Mouse (Mus musculus) CD8-positive naive resting alpha-beta T cell, adult 57 days (primary cell): Measurements from ENCODE around the gene Syvn1. TPM values are rescaled to one million over a fixed set of nuclear protein-coding genes. Genes with fewer than 3 reads are reported as not detected.

ENCODE experiments used
- total RNA-seq: library from RNA; stranded (reverse); gene quantifications from one replicate; pipeline ENCODE4 v1.2.4, GENCODE M21; 2023

The Syvn1 gene
- 46.9 TPM for total RNA-seq

DNA sequence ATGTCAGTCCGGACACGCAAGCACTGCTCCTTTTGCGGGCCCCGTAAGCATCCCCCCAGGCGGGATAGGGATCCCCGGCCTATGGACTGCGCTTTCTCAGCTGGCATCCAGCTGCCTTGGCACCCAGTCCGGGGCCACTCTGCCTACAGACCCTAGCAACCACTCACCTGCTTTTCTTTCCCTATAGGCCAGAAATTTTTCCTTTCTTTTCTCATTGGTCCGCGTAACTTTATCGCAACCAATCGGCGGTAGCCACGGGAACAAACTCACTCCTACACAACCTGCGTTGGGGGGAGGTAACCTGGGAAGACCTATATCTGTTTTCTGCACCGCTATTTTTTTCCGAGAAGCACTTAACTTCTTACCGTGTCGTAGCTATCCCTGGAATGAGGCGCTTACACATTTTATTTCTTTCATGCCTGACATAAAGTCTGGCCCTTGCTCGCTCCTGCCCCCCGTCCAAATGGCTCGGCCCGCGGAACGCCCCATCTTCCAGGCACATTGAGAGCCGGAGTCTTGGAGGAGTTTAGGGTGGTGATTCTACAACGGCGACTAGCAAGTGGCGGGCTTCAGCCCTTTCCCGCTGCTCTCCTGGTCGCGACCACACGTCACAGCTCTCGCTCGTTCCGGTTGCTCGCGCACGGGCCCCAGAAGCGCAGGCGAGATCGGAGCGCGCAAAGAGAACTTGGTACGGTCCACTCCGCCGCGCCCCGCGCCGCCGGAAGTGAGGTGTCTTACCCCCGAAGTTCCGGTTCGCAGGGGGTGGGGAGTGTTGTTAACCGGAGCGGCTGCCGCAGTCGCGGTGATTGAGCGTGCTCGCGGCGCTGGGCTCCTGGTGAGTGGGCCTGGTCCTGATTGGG, at the start of gene Syvn1:
Syvn1 (plus strand) TSS at position 283 of the 860 bp plus-strand sequence.

DNA sequence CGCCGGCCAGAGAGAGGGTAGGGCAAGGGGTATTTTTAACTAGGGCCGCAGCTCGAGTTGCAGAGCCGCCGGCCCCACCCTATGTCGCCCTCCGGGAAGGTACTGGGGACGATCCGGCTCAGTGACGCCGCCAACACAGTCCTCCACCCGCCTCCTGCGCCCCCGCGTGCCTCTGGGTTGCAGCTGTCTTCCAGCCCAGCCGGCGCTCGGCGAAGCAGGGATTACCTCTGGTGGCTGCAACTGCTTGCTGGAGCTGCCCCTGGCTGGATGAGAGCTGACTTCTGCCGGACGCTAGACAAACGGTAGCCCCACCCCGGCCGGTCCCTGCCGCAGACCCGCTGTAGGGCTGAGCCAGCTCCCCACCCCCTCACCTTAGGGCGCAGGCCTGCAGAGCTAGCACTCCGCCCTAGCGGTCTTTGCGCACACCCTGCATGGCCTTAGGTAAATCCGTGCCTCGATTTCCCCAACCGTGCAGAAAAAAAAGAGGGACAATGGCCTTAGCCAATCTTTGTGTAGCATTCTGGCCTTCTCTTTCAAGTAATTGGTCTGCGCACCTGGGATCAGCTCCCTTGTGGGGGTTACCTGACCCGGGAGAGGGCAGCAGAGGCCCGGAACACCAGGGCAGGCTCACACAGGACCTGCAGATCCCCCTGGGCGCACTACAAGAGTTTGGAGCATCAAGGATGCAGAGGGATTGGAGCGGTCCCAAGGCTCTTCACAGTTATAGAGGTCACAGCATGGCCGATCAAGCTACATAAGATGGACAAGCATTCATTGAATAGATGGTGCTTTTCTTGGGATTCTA, 30.7 kb upstream of the Syvn1 start, which contains the start of gene Capn1:
Capn1 (minus strand) TSS at position 387 of the 805 bp plus-strand sequence.

DNA sequence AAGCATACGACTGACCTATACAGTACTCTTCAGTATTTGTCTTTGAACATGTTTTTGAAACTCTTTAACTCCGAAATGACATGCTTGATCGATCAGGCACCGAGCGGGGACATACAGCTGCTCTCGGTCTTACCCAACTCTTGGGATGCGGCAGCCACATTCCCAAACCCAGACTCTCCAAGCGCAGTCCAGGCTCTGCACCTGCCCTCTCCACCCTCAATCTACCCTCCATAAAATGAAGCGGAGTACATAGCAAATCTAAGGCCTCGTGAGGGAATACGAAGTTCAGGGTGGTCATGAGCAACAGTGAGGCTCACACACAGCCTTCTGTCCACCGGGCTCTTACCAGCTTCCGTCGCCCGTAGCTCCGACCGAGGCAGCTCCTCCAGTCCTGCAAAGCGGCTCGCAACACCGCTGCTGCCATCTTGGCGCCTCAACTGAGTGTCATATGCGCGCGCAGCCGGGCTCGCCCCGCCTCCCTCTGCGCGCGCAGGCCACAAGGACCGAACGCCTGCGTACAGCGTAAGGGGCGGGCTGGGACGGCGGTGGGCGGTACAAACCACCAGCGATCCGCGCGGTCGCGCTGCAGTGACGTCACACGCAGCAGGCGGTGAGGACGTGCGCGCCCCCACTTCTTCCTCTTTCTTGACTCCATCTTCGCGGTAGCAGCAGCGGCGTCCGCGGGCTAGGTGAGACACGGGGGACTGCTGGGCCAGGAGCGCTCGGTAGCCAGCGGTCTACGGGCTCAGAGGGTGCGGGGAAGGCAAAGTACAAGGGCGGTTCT, 11.1 kb downstream of the Syvn1 start, which contains the start of the genes Mrpl49 and Fau:
Mrpl49 (minus strand) TSS at position 473 of the 784 bp plus-strand sequence.
Fau (plus strand) TSS at position 532 of the 784 bp plus-strand sequence.

GRCm38 (mm10) chr19:6061021-6061533, 14.7 kb downstream of the Syvn1 start, which contains the start of gene Znhit2:
Gene Znhit2, plus strand, starts transcription at chr19:6061192.

DNA sequence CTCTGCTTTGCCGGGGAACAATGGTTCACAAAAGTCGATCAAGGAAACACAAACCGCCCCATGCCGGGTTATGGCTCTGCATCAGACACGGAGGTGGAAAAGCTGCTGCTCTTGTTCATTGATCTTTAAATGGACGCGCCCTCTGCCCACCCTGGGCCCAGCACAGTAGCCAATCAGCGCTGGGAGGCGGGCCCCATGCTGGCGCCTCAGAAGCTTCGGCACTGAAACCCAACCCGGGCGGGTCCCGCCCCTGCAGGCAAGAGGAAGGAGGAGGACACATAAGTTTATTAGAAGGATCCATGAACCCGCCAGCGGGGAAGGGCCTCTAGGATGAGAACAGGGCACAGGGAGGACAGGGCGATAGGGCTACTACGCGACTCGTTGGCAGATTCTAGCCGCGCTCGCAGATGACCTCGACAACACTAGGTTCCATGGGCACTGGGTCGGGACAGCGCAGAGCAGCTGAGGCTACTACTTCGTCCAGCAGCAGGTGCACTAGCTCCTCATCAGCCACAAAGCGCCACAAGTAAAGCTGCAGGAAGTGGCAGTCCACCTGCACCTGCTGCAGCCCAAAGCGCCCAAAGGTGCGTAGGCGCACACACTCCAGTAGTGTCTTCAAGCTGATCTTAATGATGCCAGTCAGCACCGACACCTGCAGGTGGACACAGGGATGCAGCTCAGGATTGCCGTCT, 21.5 kb downstream of the Syvn1 start, which contains the start of gene Tm7sf2:
Tm7sf2 (minus strand) TSS at position 650 of the 692 bp plus-strand sequence.

DNA sequence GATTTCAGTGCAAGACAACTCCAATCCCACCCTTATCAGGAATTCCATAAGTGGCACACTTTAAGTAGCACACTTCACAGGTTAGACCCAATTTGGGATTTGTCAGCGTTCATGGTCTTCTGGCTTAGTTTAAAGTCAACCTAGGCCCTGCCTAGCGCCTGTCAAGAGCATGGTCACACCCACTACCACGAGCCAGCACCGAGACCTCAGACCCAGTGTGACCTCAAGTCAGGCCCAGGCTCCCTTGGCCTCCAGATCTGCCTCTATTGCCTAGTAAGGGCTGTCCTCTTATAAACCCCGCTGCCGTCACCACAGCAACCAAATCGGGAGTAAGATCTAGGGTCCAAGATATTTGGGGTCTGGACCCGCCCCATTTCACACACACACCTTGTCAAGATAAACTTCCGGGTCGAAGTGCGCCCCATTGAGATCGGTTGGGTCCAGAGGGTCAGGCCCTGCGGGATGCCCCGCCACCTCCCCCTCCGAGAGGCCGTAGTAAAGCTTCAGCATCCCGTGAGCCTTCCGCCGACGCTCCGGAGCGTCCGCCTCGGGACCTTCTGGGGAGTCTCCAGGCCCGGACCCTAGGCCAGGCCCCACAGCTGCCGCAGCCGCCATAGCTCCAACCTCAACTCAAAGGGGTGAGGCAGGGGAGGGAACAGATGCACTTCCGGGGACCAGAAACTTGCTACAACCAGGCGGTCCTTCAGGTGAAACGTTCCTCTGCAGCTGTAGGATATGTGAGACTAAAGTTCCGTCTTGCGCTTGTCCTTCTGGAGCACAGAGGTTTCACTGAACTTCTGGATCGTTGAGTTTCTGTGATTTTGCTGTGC, 30.4 kb downstream of the Syvn1 start, which contains the start of gene Vps51:
Vps51 (minus strand) TSS at position 668 of the 830 bp plus-strand sequence.

DNA sequence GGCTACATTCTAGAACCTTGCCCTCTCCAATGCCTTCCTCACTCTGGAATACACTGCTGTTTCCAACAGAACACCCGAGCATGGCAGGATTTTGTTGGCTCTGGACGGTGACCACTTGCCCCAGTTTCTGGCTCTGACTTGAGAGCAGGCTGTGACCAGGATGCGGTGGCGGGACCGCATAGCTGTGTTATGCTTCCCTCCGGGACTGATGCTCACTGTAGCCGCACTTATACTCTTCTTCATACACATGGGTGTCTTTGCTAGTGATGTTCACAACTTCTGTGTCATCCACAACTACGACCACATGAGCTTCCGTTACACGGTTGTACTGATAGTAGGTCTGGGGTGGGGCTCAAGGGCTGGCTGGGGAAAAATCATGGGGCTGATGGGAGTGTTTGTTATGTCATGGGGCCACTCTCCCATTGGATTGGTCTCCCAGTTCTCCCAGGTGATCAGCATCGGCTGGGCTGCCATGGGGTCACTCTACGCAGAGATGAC, 33.7 kb downstream of the Syvn1 start, which contains the start of gene Tmem262:
Tmem262 (plus strand) TSS at position 51 of the 498 bp plus-strand sequence.

DNA sequence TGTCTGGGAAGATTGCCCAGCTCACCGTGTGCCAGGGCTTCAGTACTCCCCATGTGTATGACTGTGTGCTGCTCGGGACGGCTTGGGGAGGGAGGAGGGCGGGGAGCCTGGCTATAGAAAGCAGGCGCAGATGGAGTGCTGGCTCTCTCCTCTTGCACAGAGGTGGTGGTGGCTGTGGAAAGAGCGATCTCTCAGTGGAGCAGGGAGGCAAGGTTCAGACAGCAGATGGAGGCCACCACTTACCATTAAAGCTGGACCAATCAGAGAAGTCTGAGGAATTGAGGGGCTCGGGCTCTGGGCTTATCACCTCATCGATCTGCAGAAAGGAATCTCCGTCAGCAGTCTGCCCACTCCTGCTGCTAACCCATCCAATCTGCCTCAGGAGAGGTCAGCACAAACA, 35.8 kb downstream of the Syvn1 start, which contains the start of gene Gm28374:
Gm28374 (minus strand) TSS at position 101 of the 400 bp plus-strand sequence.

DNA sequence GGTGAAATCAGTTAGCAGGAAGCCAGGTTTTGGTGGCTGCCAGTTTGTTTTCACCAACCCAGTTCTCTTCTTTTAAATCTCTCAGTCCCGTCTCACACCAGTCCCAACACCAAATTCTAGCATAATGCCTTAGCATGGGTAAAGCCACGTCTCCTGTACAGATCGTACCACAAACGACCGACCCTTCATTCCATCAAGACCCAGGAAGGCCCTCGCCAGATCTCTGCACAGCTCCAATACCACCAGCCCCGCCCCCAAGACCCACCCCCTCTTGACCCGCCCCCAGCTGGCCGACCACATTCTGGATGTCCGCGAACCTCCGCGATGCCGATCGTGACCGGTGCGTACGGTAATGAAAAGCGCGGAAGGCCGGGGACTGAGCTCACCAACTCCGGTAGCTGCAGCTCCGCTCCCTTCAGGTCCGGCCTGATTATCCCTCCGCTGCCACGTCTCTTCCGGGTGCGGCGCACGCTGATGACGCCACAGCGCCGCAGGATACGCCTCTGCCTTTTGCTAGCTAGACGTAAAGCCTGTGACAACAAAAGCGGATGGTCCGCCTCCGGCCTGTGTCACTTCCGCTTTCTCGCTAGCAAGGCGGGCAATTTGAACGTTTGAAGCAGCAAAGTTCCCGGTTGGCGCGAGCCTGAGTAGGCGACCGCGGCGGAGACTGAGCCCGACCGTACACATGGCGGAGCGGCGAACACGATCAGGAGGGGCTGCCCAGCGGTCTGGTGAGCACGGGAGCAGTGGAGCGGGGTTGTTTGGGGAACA, 38.3 kb downstream of the Syvn1 start, which contains the start of the genes Zfpl1 and Cdca5:
Zfpl1 (minus strand) TSS at position 479 of the 771 bp plus-strand sequence.
Cdca5 (plus strand) TSS at position 506 of the 771 bp plus-strand sequence.

GRCm38 (mm10) chr19:6094119-6094518, 47.7 kb downstream of the Syvn1 start, which contains the start of gene AC131692.1:
Gene AC131692.1, plus strand, starts transcription at chr19:6094419.

Other genes starting within 250 kb of the Syvn1 start
- gene Frmd8, start 171.3 kb upstream of the Syvn1 start, total RNA-seq, result 152 TPM
- 20.8 TPM for gene Slc25a45, start 168.8 kb upstream of the Syvn1 start, total RNA-seq
- 1.7 TPM for gene Tigd3, start 152.4 kb upstream of the Syvn1 start, total RNA-seq
- 147 TPM for gene Dpf2, start 133.6 kb upstream of the Syvn1 start, total RNA-seq
- 0.67 TPM for gene Cdc42ep2, start 121.8 kb upstream of the Syvn1 start, total RNA-seq
- 63.5 TPM for gene Pola2, start 82.4 kb upstream of the Syvn1 start, total RNA-seq
- not detected for gene Slc22a20, start 60.4 kb upstream of the Syvn1 start, total RNA-seq
- gene Capn1, start 30.7 kb upstream of the Syvn1 start, total RNA-seq, result 143 TPM
- 18.0 TPM for gene Mrpl49, start 11.2 kb downstream of the Syvn1 start, total RNA-seq
- gene Fau, start 11.3 kb downstream of the Syvn1 start, total RNA-seq, result 3,401 TPM
- 11.9 TPM for gene Znhit2, start 14.6 kb downstream of the Syvn1 start, total RNA-seq
- 18.8 TPM for gene Tm7sf2, start 21.8 kb downstream of the Syvn1 start, total RNA-seq
- 110 TPM for gene Vps51, start 30.7 kb downstream of the Syvn1 start, total RNA-seq
- not detected for gene Tmem262, start 33.5 kb downstream of the Syvn1 start, total RNA-seq
- gene Gm28374, start 35.7 kb downstream of the Syvn1 start, total RNA-seq, result not detected
- 44.0 TPM for gene Zfpl1, start 38.4 kb downstream of the Syvn1 start, total RNA-seq
- gene Cdca5, start 38.4 kb downstream of the Syvn1 start, total RNA-seq, result 0.89 TPM
- gene AC131692.1, start 47.8 kb downstream of the Syvn1 start, total RNA-seq, result not detected
- gene Naaladl1, start 59.2 kb downstream of the Syvn1 start, total RNA-seq, result not detected
- gene Sac3d1, start 72.1 kb downstream of the Syvn1 start, total RNA-seq, result 9.6 TPM
- 32.0 TPM for gene Snx15, start 81.7 kb downstream of the Syvn1 start, total RNA-seq
- not detected for gene Batf2, start 94.4 kb downstream of the Syvn1 start, total RNA-seq
- gene Arl2, start 95.0 kb downstream of the Syvn1 start, total RNA-seq, result 26.0 TPM
- not detected for gene Majin, start 137.8 kb downstream of the Syvn1 start, total RNA-seq
- not detected for gene Gpha2, start 179.8 kb downstream of the Syvn1 start, total RNA-seq
- gene Ppp2r5b, start 189.3 kb downstream of the Syvn1 start, total RNA-seq, result 21.7 TPM
- gene Atg2a, start 195.1 kb downstream of the Syvn1 start, total RNA-seq, result 156 TPM
- 86.5 TPM for gene Ehd1, start 230.1 kb downstream of the Syvn1 start, total RNA-seq